Mouse (Mus musculus): ENCODE measurements around the gene Epas1. TPM values are rescaled to one million over a fixed set of nuclear protein-coding genes. Genes with fewer than 3 reads are reported as not detected.
A peak's percentile ranks its signal among the peaks of the same experiment; 100 is the strongest.

Gene Epas1
- total RNA-seq, 2 experiments from 2014 or later, result 222 to 225 TPM

DNA sequence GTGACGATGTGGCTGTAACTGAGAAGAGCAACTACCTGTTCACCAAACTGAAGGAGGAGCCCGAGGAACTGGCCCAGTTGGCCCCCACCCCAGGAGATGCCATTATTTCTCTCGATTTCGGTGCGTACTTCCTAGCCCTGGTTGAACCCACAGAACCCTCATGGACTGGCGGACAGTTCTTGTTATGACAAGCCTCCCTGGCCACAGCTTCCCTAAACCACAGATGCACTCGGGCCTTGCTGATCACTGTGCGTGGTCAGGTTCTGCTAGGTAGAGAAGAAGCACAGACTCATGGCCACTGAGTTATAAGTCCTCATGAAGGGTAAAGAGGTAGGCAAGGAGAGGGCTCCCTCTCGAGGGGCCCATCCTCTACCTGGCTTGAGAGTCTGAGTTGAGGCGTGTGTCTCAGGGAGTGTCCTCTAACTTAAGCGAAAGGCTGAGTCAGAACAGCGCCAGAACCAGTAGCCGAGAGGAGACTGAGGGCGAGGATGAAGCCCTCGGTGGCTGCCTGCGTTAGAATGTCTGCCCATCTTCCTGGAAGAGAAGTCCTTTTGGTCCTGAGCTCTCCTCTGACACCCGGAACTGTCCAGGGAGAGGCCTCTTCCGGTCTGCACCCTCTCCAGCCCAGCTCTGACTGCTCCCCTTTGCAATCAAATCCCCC is 71.1 kb downstream of the Epas1 start:
- intact Hi-C loops (cut with DNase I), result no loop called here
- DNase-seq, result no peak

DNA sequence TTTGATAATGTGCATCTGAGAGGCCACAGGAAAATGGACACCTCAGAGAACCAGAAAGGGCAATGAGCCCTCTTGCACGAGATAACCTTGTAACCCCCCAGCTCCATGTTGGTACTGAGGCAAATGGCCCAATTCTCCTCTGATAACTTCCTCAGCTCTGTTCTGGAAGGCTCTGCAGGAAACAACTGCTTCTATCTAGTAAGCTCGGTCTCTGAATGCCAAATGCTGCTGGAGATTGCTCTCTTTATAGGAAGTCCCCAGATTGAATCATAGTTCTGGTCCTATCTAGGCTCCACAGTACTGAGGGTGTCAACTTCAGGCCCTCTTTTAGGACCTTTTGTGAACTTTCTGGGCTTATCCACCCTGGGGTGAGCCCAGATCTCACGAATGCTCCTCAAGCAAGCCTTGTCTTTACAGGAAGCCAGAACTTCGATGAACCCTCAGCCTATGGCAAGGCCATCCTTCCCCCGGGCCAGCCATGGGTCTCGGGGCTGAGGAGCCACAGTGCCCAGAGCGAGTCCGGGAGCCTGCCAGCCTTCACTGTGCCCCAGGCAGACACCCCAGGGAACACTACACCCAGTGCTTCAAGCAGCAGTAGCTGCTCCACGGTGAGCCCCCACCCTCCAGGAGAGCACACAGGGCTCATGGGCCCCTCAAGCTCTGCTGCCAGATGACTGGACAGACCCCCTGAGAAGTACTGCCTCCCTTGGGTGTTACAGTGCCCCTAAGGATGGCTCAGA is 71.8 kb downstream of the Epas1 start:
- no peak for DNase-seq
- intact Hi-C loops (cut with DNase I), result no loop called here

DNA sequence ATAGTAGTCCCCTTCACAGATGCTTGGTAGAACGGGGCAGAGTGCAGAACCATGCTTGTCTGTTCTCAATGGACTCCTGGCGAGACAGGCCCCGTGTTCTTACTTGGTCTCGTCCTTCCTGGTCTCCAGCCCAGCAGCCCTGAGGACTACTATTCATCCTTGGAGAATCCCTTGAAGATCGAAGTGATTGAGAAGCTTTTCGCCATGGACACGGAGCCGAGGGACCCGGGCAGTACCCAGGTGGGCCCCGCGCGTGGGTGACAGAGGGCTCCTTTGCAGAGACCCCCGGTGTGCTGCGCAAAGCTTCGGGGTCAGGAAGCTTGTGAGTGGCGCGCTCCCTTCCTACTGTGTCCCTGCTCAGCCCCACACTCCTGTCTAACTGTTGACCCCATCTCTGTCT is 72.9 kb downstream of the Epas1 start:
- intact Hi-C loops (cut with DNase I), result no loop called here

DNA sequence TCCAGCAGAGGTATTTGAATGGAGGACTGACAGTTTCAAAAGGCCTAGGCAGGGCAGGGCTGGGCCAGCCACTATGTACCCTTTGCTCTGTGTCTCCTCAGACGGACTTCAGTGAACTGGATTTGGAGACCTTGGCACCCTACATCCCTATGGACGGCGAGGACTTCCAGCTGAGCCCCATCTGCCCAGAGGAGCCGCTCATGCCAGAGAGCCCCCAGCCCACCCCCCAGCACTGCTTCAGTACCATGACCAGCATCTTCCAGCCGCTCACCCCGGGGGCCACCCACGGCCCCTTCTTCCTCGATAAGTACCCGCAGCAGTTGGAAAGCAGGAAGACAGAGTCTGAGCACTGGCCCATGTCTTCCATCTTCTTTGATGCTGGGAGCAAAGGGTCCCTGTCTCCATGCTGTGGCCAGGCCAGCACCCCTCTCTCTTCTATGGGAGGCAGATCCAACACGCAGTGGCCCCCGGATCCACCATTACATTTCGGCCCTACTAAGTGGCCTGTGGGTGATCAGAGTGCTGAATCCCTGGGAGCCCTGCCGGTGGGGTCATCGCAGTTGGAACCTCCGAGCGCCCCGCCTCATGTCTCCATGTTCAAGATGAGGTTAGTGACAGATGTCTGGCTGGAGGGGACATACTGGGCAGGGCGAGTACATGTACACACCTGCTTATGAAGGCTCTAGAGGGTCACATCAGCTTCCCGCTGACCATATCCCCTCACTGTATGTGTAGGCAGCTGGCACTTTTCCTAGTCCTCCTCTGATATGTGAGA is 74.1 kb downstream of the Epas1 start:
- intact Hi-C loops (cut with DNase I), result no loop called here

More for the DNA sequence above, 72.9 kb downstream of the Epas1 start:
- DNase-seq, result no peak

DNA sequence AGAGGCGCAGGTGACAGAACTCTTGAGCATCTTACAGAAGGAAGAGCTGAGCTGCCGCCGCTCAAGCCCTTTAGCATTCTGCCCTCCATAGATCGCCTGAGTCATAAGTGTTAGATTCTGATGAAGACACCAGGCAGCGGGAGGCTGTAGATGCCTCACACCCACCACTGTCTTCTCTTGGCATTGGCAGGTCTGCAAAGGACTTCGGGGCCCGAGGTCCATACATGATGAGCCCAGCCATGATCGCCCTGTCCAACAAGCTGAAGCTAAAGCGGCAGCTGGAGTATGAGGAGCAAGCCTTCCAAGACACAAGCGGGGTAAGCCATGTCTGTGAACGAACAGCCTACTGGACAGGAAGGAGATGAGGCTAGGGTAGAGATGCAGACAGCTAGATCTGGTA is 75.0 kb downstream of the Epas1 start:
- intact Hi-C loops (cut with DNase I), result no loop called here
- DNase-seq, result no peak

More for the DNA sequence above, 74.1 kb downstream of the Epas1 start:
- DNase-seq, result no peak

DNA sequence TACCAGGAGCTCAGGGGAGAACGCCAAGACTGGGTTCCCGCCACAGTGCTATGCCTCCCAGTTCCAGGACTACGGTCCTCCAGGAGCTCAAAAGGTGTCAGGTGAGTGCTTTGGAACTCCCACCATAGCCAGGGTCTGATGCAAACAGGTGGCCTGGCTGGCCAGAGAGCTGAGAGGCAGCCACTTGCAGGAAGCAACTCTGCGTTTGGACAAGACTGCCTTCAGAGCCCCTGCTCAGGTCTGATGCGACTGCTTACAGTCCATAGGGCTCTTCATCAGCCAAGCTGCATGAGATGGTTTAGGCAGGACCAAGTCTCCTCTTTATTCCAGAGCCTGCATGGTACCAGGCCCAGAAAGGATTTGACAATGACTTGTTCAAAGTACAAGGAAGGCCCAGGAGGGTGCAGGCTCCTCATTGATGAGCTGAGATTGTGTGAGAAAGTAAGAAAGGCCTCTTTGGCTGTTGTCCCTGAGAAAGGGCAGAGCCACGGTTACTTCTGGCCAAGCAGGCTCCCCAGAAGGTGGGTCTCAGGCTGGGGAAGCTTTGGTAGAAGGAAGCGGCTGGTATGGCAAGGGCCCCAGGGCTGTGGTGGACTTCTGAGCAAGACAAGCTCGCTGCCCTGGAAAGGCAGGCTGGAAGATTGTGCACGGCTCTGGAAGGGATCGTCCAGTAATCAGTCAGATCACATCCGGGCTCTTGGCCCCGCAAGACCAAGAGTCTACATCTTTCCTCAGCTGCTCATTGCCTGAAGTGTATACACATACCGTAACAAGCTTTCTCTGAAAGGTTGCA is 76.1 kb downstream of the Epas1 start:
- intact Hi-C loops (cut with DNase I), result no loop called here
- DNase-seq, result no peak

DNA sequence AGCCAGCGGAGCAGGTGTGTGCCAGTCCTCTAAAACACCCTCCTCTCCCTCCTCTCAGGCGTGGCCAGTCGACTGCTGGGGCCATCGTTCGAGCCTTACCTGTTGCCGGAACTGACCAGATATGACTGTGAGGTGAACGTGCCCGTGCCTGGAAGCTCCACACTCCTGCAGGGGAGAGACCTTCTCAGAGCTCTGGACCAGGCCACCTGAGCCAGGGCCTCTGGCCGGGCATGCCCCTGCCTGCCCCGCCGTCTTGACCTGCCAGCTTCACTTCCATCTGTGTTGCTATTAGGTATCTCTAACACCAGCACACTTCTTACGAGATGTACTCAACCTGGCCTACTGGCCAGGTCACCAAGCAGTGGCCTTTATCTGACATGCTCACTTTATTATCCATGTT is 77.4 kb downstream of the Epas1 start:
- intact Hi-C loops (cut with DNase I), result no loop called here

DNA sequence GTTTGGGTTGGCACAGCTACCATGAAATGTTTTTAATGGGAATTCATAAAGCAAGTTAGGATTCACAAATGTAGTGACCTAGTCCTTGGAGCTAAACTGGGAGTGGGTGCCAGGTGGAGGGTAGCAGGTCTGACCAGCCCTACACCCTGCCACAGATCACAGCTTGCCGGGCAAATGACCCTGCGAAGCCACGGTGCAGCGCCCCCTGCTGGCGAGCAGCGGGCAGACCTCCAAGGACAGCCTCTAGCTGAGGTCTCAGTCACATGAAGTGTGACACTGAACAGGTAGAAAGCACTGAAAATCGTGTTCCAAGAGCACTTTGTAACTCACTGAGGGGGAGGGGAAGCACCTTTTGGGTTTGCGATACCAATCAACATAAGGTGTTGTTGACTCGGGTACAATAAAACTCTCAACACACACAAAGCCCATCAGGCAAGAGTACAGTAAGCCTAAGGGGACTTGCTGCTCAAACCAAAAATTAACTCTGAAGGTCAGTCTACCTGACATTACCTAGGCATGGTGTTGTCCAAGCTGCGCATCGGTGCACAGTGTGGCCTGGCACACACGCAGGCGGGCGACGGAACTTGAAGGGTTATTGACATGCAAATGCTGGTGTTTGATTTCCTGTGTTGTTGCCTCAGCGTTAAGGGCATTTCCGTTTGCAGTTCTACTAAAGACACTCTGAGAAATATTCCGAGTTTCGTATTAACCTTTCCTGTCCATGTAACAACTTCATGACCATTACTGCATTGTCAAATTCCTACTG is 79.2 kb downstream of the Epas1 start:
- intact Hi-C loops (cut with DNase I), result no loop called here
- peak; percentile 35 to 59 for DNase-seq

More for the DNA sequence above, 77.4 kb downstream of the Epas1 start:
- no peak for DNase-seq

DNA sequence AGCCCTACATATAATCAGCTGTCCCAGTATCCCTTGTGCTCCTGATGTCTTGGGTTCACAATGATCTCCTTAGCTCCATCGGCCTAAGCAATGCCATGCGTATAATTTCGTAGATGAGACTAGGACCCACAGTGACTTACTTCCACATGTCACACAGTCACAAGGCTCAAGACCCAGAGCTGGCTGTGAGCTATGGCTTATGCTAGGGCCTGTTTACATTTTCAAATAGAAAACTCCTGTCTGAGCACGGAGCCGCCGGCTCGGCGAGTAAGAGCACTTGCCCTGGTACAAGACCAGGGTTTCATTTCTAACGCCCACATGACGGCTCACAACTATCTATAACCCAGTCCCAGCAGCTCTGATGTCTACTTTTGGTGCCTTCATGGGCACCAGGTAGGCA is 80.4 kb downstream of the Epas1 start:
- intact Hi-C loops (cut with DNase I), result no loop called here
- no peak for DNase-seq

DNA sequence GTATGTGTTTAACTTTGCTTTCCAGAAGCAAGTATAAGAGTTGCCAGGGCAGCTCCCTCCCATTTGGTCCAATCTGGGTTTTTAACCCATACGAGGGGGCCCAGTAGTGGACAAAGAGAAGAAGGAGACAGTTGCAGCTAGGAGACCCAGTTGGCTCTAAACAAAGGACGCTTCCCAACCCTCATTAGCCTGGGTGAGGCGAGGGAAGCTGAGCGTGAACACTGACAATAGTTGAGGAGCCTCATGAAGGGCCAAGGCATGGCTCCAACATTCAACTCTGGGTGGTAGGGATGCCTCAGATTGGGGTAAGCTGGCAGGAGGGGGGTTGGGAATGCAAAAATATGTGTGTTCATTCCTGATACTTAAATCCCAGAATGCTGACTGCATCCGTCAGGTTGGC is 85.8 kb downstream of the Epas1 start:
- no peak for DNase-seq
- intact Hi-C loops (cut with DNase I), result no loop called here

DNA sequence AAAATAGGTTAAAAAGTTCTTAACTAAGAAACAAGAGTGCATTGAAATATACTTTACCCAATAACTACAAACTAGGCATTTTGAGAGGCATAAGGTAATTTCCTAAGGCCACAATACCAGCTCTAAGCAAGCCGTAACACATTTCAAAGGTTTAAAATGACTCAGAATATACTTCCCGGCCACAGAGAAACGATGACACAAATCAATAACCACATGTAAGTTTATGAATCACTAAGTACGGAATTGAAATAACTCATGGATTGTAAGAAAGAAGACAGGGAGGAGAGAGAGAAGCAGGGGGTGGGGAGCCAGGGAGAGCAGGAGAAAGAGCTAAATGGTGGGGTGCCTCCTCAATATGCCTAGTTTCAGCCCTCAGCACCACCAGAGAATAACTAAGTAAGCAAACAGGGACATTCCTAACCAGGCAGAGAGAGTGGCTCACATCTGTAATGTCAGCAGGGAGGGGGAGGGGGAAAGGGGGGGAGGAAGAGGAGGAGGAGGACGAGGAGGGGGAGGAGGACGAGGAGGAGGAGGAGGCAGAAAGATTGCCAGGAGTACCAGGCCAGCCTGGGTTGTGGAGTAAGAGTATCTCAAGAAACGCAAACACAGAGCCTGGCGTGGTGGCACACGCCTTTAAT is 97.3 kb downstream of the Epas1 start:
- DNase-seq, result no peak
- intact Hi-C loops (cut with DNase I), result no loop called here

DNA sequence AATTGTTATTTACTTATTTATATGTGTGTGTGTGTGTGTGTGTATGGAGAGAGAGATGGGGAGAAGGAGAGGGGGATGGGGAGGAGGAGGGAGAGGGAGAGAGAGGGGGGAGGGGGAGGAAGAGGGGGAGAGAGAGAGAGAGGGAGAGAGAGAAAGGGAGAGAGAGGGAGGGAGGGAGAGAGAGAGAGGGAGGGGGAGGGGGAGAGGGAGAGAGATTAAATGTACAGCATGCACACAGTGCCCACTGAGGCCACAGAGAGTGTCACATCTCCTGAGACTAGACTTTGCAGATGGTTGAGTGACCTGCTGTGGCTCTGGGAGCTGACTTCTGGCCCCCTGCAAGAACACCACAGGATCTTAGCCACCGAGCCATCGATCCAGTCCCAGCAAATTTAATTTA is 98.3 kb downstream of the Epas1 start:
- DNase-seq, result no peak
- intact Hi-C loops (cut with DNase I), result no loop called here

DNA sequence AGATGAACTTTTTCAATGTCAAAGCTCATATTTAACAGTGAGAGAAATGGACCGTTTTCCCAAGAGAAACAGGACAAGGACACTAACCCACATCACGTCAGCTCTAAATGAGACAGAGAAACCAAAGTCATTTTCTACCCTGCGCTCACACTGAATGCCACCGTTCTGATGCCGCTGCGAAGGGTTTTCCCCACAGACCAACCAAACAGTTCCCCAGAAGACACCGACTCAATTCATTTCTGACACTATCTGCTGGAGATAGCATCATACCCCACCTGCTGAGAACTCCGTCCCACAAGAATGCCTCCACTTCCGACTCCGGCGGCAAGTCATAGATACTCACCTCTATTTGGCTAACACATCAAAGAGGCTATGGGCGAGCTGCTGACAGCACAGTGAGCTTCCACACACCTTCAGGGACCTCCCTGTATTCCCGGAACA is 99.1 kb downstream of the Epas1 start:
- intact Hi-C loops (cut with DNase I), result no loop called here
- no peak for DNase-seq

DNA sequence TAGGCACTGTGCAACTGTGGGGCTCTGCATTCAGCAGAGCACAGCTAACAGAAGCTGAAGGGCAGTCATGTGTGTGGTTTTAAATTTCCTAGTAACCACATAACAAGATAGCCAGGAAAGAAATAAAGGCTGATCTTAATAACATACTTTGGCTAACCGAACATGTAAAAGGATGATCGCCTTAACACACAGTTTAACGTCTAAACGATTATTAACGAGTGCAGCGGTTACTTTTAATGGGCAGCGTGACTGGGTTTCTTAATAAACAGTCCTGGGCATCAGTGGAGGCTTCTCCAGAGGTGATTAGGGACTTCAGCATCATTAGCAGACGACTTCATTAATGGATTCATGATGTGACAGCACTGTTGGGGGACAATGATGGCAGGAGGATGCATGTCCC is 117.1 kb downstream of the Epas1 start:
- intact Hi-C loops (cut with DNase I), result no loop called here
- DNase-seq, result no peak

DNA sequence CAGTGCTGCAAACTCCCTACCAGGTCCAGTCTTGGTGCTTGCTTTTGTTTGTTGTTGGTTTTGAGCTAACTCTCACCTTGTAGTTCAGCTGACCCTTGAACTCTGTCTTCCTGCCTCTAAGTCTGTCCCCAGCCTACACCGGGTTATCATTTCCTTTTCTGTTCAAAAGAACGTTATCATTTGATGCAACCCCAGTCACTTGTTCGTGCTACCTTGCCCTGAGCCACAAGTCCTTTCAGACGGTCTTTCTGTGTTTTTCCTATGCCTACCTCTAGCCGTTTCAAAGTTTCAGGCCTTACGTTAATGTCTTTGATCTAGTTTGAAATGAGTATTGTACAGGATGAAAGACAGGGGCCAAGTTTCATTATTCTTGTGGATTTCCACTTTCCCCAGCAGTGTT is 119.1 kb downstream of the Epas1 start:
- intact Hi-C loops (cut with DNase I), result no loop called here
- no peak for DNase-seq

DNA sequence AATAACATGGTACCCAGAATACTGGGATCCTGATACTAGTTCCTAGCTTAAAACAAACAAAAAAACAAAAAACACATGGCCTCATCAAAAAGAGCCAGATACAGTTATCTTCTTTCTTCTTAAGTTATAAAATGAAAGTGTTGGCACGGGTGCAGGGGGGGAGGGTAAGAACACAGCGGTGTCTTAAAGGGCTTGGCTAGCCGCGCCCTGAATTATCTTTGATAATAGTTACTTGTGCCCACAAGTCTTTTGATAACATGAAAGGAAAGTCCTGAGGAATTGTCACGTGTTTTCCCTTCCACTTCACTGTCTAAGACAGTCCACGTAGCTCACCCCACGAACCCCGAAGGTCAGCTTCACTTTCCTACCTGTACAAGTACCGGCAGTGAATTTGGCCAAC is 123.4 kb downstream of the Epas1 start:
- DNase-seq, result no peak
- intact Hi-C loops (cut with DNase I), result no loop called here

DNA sequence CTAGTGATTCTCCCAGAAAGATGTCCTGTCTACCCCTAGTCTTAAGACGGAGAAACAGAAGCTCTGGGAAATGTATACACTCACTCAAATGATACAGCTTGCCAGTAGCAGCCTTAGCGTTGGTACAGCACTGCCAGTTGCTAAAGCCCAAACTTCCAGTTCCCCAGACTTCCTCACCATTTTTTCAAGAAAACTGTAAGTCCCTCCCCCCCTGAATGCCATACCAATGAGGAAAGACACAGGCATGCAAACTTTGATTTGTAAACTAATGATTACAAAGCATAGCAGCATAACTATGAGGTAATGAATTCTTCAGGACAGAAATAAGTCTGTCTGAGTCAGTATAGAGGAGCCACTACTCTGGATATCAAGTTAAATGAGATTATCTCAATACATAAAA is 124.2 kb downstream of the Epas1 start:
- DNase-seq, result no peak
- intact Hi-C loops (cut with DNase I), result no loop called here

DNA sequence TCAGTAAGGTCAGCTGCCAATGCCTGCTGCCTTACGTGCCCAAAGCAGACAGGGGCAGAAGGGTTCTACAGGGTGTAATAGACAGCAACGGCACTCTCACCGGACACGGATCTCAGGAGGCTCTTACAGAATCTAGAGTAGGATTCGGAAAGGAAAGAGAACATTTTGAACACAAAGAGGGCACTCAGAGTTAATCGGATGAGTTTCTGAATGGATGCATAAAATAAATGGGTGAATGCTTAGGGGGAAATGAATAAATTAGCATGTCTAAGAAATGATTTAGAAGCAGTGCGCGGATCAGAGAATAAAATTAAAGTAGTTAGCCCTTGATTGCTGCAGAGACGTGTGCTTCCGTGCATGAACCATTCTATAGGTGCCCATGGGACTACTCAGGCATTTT is 126.6 kb downstream of the Epas1 start:
- intact Hi-C loops (cut with DNase I), result no loop called here
- no peak for DNase-seq

DNA sequence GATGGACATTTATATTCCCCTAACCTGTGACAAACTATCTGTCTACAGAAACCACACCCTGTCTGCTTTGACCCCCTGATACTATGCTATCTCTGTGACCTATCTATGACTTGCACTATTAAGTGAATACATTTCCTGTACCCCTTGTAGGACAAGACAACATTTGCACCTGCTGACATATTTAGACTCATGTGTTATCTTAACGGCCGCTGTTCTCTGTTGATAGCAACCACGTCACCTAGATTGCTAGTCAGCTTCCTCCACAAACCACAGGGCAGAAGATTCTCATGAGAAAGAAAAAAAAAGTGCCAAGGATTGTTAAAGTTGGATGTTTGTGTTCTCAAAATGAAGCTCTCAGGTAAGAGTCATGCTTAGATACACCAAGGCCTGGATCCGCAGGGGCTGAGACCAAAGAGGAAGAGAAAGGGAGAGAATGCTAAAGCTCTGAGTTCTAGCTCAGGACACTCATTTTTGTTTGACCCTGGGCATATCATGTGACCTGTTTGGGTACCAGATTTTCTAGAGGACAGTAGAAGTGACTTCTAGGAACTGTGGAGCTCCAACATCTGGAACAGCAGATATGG is 127.1 kb downstream of the Epas1 start:
- intact Hi-C loops (cut with DNase I), result no loop called here
- DNase-seq, result no peak
